Mouse (Mus musculus) lung, adult 2 months (tissue): ENCODE measurements at regions not wholly inside any gene's neighbourhood (a gene's known extent, or its start where the extent isn't known, plus 50 kb on each side); places are given as distances from the start of the nearest gene placed in this dataset.
A peak's percentile ranks its signal among the peaks of the same experiment; 100 is the strongest.

Experiments
- DNase-seq: peaks from one replicate; pipeline ENCODE4 v3.0.0; 2022
- H3K4me1 ChIP-seq: fragments of 200-500 bp; 2 replicates; pipeline ENCODE4 v1.6.1; 2011; ENCODE audit warnings: low read length; ENCODE audit not compliant: control insufficient read depth, insufficient read depth
- H3K4me3 ChIP-seq: fragments of 200-500 bp; replicated peaks from 2 replicates; pipeline ENCODE3; 2011; ENCODE audit warnings: low read depth, mild to moderate bottlenecking, control low read depth, low read length; ENCODE audit errors: extremely low read depth
- CTCF ChIP-seq: fragments of 200-500 bp; IDR thresholded peaks from 2 replicates; pipeline ENCODE4 v1.5.1; 2011; ENCODE audit warnings: mild to moderate bottlenecking, low read length, control low read depth; ENCODE audit not compliant: insufficient read depth
- POLR2A ChIP-seq: fragments of 200-500 bp; IDR thresholded peaks from 2 replicates; pipeline ENCODE4 v1.6.1; 2011; ENCODE audit warnings: low read depth, mild to moderate bottlenecking, control low read depth, low read length, borderline replicate concordance; ENCODE audit errors: extremely low read depth
- WGBS: fragments of 180-500 bp; shearing (Covaris S2); methylation state at CpG from one replicate; pipeline ENCODE4 v1.1.7; 2018; 5-methylcytosine and 5-hydroxymethylcytosine counted together

- TF ChIP-seq POLR2A = no peak
- TF ChIP-seq CTCF = peak; percentile 69
- WGBS = 46% methylated on average over 6 of the region's 6 CpGs
- Histone ChIP-seq H3K4me3 (no peak overlapping the region), H3K4me1 (no peaks in the 10 kb centered on the region)
- DNase-seq = peak; percentile 57
These were observed 82.5 kb upstream of the Lmcd1 start for GRCm38 (mm10) chr6:112191032-112191431.

- WGBS = 8% methylated on average over 16 of the region's 16 CpGs
- Histone ChIP-seq H3K4me3 (no peak overlapping the region), H3K4me1 (no peaks in the 10 kb centered on the region)
- DNase-seq = peak; percentile 70
- TF ChIP-seq CTCF = peak; percentile 93
- no peak for TF ChIP-seq POLR2A
These were observed 76.1 kb upstream of the Lmcd1 start for GRCm38 (mm10) chr6:112197445-112197844.

GRCm38 (mm10) chr6:112199241-112199640 lies 74.3 kb upstream of the Lmcd1 start:
- 78% methylated on average over 4 of the region's 4 CpGs for whole genome bisulfite sequencing
- no peak overlapping the region for H3K4me3 ChIP-seq

GRCm38 (mm10) chr6:112202120-112202519 lies 71.4 kb upstream of the Lmcd1 start:
- no peak for DNase-seq
- 56% methylated on average over 4 of the region's 4 CpGs for WGBS
- no peaks in the 10 kb centered on the region for H3K4me1 ChIP-seq
- TF ChIP-seq CTCF (no peak), POLR2A (no peak)
- H3K4me3 ChIP-seq = no peak overlapping the region

More at GRCm38 (mm10) chr6:112199241-112199640, 74.3 kb upstream of the Lmcd1 start:
- TF ChIP-seq POLR2A (no peak), CTCF (no peak)
- DNase-seq = no peak
- H3K4me1 ChIP-seq = no peaks in the 10 kb centered on the region

GRCm38 (mm10) chr6:112203321-112203720 lies 70.2 kb upstream of the Lmcd1 start:
- 29% methylated on average over 2 of the region's 2 CpGs for WGBS
- TF ChIP-seq POLR2A (no peak), CTCF (no peak)
- DNase-seq = no peak
- Histone ChIP-seq H3K4me1 (no peaks in the 10 kb centered on the region), H3K4me3 (no peak overlapping the region)

GRCm38 (mm10) chr6:112204956-112205355 lies 68.6 kb upstream of the Lmcd1 start:
- no peak for TF ChIP-seq POLR2A
- no peak for TF ChIP-seq CTCF
- no peak overlapping the region for H3K4me3 ChIP-seq
- WGBS = 81% methylated on average over 2 of the region's 2 CpGs
- H3K4me1 ChIP-seq = peaks cover 1% of the 10 kb centered on the region; the same call in 1 of the 2 replicates
- DNase-seq = no peak

- 90% methylated on average over 11 of the region's 11 CpGs for WGBS
- TF ChIP-seq POLR2A (no peak), CTCF (no peak)
- Histone ChIP-seq H3K4me1 (peaks cover 6% of the 10 kb centered on the region), H3K4me3 (no peak overlapping the region)
- DNase-seq = no peak
These were observed 68.0 kb upstream of the Lmcd1 start for GRCm38 (mm10) chr6:112205420-112205995.

- Histone ChIP-seq H3K4me3 (no peak overlapping the region), H3K4me1 (peaks cover 10% of the 10 kb centered on the region)
- WGBS = 13% methylated on average over 5 of the region's 5 CpGs
- DNase-seq = no peak
- TF ChIP-seq CTCF = peak; percentile 40; the same call in 1 of the 2 replicates
- TF ChIP-seq POLR2A = no peak
These were observed 66.3 kb upstream of the Lmcd1 start for GRCm38 (mm10) chr6:112207229-112207628.

- 0 out of 2 replicates have a peak, but pooled peaks have one; percentile 5 for TF ChIP-seq CTCF
- peak; percentile 19; the same call in 1 of the 2 replicates for TF ChIP-seq POLR2A
- Histone ChIP-seq H3K4me1 (peaks cover 10% of the 10 kb centered on the region), H3K4me3 (no peak overlapping the region)
- peak; percentile 60 for DNase-seq
- WGBS = 14% methylated on average over 8 of the region's 8 CpGs
These were observed 63.2 kb upstream of the Lmcd1 start for GRCm38 (mm10) chr6:112210238-112210950.

- TF ChIP-seq POLR2A (no peak), CTCF (no peak)
- no peak for DNase-seq
- 80% methylated on average over 3 of the region's 3 CpGs for WGBS
- no peaks in the 10 kb centered on the region for H3K4me1 ChIP-seq
- no peak overlapping the region for H3K4me3 ChIP-seq
These were observed 56.7 kb upstream of the Lmcd1 start for GRCm38 (mm10) chr6:112216868-112217267.
